Mouse (Mus musculus) CD4-positive, CD25-positive, alpha-beta regulatory T cell, adult 4 months (primary cell): ENCODE data around the gene Dlg4. TPM values are rescaled to one million over a fixed set of nuclear protein-coding genes. Genes with fewer than 3 reads are reported as not detected.

Experiments used
- polyA plus RNA-seq, 2 experiments: library from polyadenylated mRNA; unstranded; fragments of 100-300 nt; shearing (Covaris generic); gene quantifications; one replicate each; pipeline ENCODE4 v1.2.1; 2017

Gene Dlg4
- polyA plus RNA-seq, 2 experiments from 2014 or later: 9.4 to 17.1 TPM

Other genes with a start within 250 kb of the Dlg4 start
- gene Chrnb1, start 221.0 kb upstream of the Dlg4 start, polyA plus RNA-seq: 1 to 10 TPM; 2.9 to 4.5 TPM
- not detected for gene Fgf11, start 215.1 kb upstream of the Dlg4 start, polyA plus RNA-seq
- not detected for gene Tmem102, start 211.3 kb upstream of the Dlg4 start, polyA plus RNA-seq
- gene Gm39566, start 201.6 kb upstream of the Dlg4 start, polyA plus RNA-seq: not detected
- gene Spem2, start 198.5 kb upstream of the Dlg4 start, polyA plus RNA-seq: not detected
- gene Spem1, start 194.8 kb upstream of the Dlg4 start, polyA plus RNA-seq: under 1 TPM in 1 of 2 experiments, not detected in 1; 0.42 TPM
- gene Nlgn2, start 179.2 kb upstream of the Dlg4 start, polyA plus RNA-seq: 1 to 10 TPM; 1.1 to 1.2 TPM
- gene Tmem256, start 178.4 kb upstream of the Dlg4 start, polyA plus RNA-seq: 100 to 1,000 TPM in 1 of 2 experiments, 10 to 100 TPM in 1; 93.2 to 114 TPM
- gene Plscr3, start 170.6 kb upstream of the Dlg4 start, polyA plus RNA-seq: 10 to 100 TPM; 22.4 to 33.5 TPM
- not detected for gene Tnk1, start 158.2 kb upstream of the Dlg4 start, polyA plus RNA-seq
- gene Tmem95, start 138.9 kb upstream of the Dlg4 start, polyA plus RNA-seq: not detected
- gene Kctd11, start 135.5 kb upstream of the Dlg4 start, polyA plus RNA-seq: 1 to 10 TPM in 1 of 2 experiments, not detected in 1; 1.1 TPM
- gene Acap1, start 121.4 kb upstream of the Dlg4 start, polyA plus RNA-seq: 100 to 1,000 TPM; 256 to 383 TPM
- gene 2810408A11Rik, start 116.0 kb upstream of the Dlg4 start, polyA plus RNA-seq: 1 to 10 TPM; 1.6 to 2.0 TPM
- gene Neurl4, start 115.9 kb upstream of the Dlg4 start, polyA plus RNA-seq: 1 to 10 TPM; 8.3 to 9.1 TPM
- gene Gps2, start 103.1 kb upstream of the Dlg4 start, polyA plus RNA-seq: 100 to 1,000 TPM; 120 to 134 TPM
- 1,000 to 10,000 TPM; 1,067 to 1,377 TPM for gene Eif5a, start 95.0 kb upstream of the Dlg4 start, polyA plus RNA-seq
- gene Ybx2, start 81.1 kb upstream of the Dlg4 start, polyA plus RNA-seq: not detected
- gene Slc2a4, start 68.8 kb upstream of the Dlg4 start, polyA plus RNA-seq: not detected
- gene Cldn7, start 52.2 kb upstream of the Dlg4 start, polyA plus RNA-seq: not detected
- 10 to 100 TPM; 21.1 to 25.4 TPM for gene Ctdnep1, start 35.8 kb upstream of the Dlg4 start, polyA plus RNA-seq
- gene Elp5, start 34.4 kb upstream of the Dlg4 start, polyA plus RNA-seq: 10 to 100 TPM; 69.7 to 79.3 TPM
- 100 to 1,000 TPM; 282 to 355 TPM for gene Gabarap, start 25.8 kb upstream of the Dlg4 start, polyA plus RNA-seq
- 10 to 100 TPM; 41.3 to 43.5 TPM for gene Phf23, start 21.2 kb upstream of the Dlg4 start, polyA plus RNA-seq
- gene Dvl2, start 16.3 kb upstream of the Dlg4 start, polyA plus RNA-seq: 1 to 10 TPM; 4.0 to 4.6 TPM
- gene Acadvl, start 1.5 kb upstream of the Dlg4 start, polyA plus RNA-seq: 100 to 1,000 TPM; 124 to 181 TPM
- gene Asgr1, start 37.1 kb downstream of the Dlg4 start, polyA plus RNA-seq: not detected
- gene Asgr2, start 75.7 kb downstream of the Dlg4 start, polyA plus RNA-seq: not detected
- gene Mgl2, start 113.4 kb downstream of the Dlg4 start, polyA plus RNA-seq: not detected
- gene Clec10a, start 139.3 kb downstream of the Dlg4 start, polyA plus RNA-seq: not detected
- gene Slc16a11, start 195.8 kb downstream of the Dlg4 start, polyA plus RNA-seq: not detected
- 1 to 10 TPM; 2.7 to 3.9 TPM for gene Slc16a13, start 204.1 kb downstream of the Dlg4 start, polyA plus RNA-seq
- gene Bcl6b, start 212.9 kb downstream of the Dlg4 start, polyA plus RNA-seq: under 1 TPM; 0.31 to 0.56 TPM
- gene 0610010K14Rik, start 221.0 kb downstream of the Dlg4 start, polyA plus RNA-seq: 100 to 1,000 TPM; 123 to 141 TPM
- 1 to 10 TPM; 3.3 to 5.3 TPM for gene Gm21988, start 222.9 kb downstream of the Dlg4 start, polyA plus RNA-seq
- 100 to 1,000 TPM; 218 TPM for gene Rnasek, start 222.9 kb downstream of the Dlg4 start, polyA plus RNA-seq
- gene Alox12, start 238.4 kb downstream of the Dlg4 start, polyA plus RNA-seq: under 1 TPM in 1 of 2 experiments, not detected in 1; 0.31 TPM